Mouse (Mus musculus): ENCODE measurements around the gene Hoxc9.

GRCm38 (mm10) chr15:103000501-103000901, 24.3 kb downstream of the Hoxc9 start:
- TF ChIP-seq CTCF (IDR thresholded peaks at IDR 0.05; ENCODE audit: low read depth, low read length): no peak
- no peak for TF ChIP-seq POLR2A (IDR thresholded peaks at IDR 0.05; ENCODE audit: borderline replicate concordance, low read depth, low read length)

Data from bone marrow macrophage, adult 2 months (primary cell).